Mouse (Mus musculus) gastrocnemius, postnatal 36 days (tissue): ENCODE measurements around the gene Grik3. TPM values are rescaled to one million over a fixed set of nuclear protein-coding genes. Genes with fewer than 3 reads are reported as not detected.
A peak's percentile ranks its signal among the peaks of the same experiment; 100 is the strongest.
"Not testable (repeated sequence)": the region's sequence is repeated elsewhere in the genome, so short reads cannot be mapped to it uniquely, and the experiment has no call there.

ENCODE experiments used
- DNase-seq, 2 experiments: peaks; one replicate each; pipeline ENCODE4 v3.0.0; 2022
- intact Hi-C: fragments of 180-260 bp; cut with DNase I; formaldehyde crosslinking; loops from one replicate; pipeline ENCODE4 v1.15.1; 2025
- total RNA-seq, 2 experiments: library from RNA; stranded (reverse); gene quantifications; 2 replicates each; pipeline ENCODE4 v1.2.3; 2021

The Grik3 gene
- total RNA-seq, 2 experiments from 2014 or later, result 0.05 to 0.10 TPM

DNA sequence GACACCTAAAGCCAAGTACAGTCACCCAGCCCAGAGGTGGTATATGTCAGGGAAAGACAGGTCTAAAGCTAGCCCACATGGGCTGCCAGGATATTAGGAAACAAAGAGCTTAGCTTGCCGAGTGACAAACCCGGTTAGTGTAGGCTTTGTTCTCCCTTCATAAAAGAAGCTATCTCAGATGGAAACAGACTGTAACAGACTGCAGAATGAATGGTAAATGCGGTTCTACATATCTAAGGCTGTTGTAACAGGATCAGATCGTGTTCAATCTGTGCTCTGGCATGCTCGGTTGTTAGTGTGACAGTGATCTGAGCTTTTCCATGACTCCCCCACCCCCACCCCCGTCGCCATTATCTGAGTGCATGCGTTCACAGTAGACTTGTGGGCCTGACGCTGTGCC lies 92.8 kb downstream of the Grik3 start:
- intact Hi-C loops, result no loop called here
- no peak for DNase-seq

DNA sequence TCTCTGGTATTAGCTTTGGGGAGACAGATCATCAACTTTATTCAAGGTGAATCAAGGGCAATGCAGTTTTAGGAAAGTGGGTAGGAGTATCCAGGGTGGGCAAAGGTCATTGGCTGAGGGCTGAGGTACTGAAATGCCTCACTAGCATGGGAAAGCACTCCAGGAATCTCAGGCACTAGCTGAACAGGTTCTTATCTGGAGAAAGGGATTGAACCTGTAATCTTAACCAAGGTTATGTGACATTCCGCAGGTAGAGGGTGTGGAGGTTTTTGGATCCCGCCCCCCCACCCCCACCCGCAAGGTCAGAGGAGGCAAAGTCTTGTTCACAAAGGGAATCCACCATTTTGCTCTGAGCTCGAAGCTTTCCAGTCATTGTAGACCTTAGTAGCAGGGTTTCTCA lies 93.4 kb downstream of the Grik3 start:
- DNase-seq, result no peak
- intact Hi-C loops, result no loop called here

DNA sequence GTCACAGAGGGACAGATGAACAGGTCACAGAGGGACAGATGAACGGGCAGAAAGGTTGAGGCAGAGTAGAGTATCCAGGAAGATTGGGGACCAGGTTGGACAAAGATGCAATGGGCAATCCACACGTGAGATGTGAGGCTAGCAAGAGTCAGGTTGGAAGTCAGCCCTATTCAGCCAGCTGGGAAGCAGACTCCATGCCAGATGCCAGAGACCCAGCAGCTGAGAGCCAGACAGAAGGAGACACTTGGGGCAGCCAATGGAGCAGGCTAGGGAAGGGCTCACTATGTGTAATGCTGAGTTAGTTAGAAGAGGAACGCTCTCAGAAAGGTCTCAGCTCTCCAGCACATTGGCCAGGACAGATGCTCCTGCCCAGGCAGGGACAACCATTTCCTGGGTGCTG lies 94.2 kb downstream of the Grik3 start:
- intact Hi-C loops, result no loop called here
- no peak for DNase-seq

DNA sequence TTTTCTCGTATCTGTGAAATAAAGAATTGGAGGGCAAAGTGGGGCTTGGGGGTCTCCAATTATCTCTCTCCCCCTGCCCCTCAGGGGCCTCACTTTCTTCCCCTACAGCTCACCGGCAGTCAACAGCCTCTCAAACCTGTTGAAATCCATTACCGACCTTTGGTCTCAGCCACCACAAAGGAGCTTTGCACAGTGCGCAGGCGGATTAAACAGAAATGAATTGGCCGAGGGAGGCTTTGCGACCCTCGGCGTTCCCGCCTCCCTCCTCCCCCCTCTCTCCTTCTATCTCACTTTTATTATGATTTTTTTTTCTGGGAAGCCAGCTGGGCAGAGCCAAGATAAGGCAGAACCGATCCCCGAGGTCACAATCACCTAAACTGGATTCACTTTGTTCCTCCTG lies 97.1 kb downstream of the Grik3 start:
- no peak for DNase-seq
- intact Hi-C loops, result no loop called here

DNA sequence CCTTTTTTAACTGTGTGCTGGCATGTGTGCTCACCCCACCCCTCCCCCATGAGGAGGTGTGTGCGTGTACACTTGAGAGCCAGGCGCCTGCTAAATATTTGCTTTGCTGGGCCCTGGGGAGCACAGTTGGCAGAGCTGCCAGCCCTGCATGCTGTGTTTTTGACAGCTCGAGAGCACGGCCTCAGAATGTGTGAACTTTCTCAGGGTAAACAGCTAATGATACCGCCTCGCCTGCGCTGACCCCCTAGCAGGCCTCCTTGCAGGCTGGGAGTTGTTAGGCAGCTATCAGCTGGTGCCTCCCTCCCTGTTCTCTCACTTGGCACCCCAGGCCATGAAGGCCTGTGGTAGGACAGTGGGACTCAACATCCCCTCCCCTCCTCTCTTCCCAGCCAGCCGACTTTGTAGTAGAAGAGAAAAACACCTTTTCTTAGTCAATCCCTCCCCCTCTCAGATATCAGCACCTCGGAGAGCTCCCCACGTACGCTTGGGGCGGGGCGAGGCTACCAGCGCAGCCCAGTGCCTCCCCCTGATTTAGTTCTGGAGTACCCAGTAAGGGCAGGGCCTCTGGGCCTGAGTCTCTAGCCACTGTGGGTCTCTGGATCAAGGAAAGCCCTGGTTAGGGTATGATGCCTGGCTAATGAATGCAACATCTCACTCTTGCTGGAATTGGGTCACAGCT lies 99.9 kb downstream of the Grik3 start:
- no peak for DNase-seq
- intact Hi-C loops, result no loop called here

DNA sequence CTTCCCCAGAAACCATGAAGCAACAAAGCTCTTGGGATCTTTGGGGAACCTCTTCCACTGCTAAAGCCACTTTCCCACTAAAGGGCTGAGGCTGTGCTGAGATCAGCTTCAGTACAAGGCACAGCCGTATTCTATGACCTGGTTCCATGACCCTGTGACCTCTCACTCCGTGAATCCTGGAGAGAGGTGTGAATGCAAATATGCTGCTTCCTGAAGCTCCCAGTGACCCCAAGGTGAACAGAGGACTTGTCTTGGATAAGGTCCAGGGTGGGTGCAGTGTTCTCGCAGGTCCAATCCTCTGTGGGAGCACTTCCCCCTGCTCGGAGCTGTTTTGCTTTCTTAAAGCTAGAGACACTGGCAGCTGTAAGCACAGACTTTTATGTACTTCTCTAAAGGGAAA lies 102.2 kb downstream of the Grik3 start:
- intact Hi-C loops, result no loop called here
- no peak for DNase-seq

DNA sequence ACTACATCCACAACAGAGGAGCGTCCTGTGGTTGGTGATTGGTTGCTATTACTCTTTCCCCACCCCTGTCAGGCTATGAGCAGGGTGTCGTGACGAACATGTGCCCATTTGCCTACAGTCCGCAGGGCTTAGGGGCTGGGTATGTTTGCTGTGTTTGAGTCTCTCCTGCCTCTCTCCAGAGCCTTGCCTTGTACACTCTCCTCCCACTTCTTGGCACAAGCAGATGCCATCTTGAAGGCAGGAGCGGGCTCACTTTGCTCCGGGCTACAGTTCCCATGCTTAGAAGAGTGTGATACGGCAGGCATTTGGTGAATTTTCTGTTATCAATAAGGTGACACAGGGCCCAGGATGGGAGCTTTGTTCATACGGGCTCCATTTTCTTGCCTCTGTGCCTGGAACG lies 104.5 kb downstream of the Grik3 start:
- intact Hi-C loops, result no loop called here
- DNase-seq, result no peak

DNA sequence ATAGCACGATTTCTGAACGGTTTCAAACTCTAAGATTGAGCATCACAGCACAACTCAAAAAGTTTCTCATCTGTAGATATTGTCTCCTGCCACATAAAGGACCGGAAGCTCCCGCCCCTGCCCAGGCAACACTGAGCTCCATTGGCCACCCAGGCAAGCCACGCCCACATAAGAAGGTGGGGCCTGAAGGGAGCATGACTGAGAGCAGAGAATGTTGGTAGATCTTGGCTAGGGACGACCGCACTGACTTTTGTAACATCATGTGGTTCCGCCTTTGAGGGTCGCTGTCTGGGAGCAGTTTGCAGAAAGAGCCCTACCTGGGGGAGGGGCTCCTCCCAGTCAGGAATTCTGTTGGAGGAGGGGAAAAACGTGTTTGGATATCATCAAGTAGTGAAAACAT lies 108.2 kb downstream of the Grik3 start:
- DNase-seq, result no peak
- intact Hi-C loops, result no loop called here

DNA sequence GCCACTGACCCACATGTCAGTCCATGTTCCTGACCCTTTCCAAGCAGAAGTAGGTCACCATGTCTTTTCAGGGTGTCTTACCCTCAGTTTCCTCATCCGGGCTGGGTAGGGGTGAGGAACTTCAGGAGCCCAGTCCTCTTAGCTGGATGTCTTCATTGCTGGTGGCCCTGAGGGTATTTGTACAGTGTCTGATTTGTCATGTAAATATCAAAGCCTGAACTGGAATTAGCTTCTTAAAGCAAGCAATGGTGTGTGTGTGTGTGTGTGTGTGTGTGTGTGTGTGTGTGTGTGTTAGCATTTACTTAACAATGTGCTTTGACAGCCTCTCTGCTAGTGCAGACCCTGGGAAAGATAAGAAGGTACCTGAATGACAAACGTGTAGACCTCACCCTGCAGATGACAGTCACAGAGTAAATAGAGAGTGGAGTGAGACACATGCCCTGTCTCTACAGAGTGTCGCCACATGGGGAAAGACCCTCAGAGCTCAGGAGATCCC lies 109.1 kb downstream of the Grik3 start:
- DNase-seq, result no peak
- intact Hi-C loops, result no loop called here

DNA sequence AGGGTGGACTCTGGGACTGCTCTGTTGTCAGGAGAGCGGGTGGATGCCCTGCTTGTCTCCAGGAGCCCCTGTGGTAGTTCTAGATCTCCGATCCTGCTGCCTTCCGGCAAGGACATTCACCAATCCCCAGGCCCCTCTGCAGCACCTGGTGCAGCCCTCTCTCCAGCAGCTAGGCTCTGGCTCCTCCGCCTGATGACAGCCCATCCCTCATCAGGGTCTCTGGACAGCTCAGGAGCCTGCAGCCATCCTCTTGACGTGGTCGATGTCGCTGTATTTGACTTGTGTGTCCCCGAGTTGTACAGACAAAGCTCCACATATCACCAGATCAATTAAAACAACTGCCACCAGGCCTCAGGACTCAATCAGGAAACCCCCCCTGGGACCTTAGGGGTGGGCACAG lies 110.1 kb downstream of the Grik3 start:
- intact Hi-C loops, result no loop called here
- DNase-seq, result no peak

DNA sequence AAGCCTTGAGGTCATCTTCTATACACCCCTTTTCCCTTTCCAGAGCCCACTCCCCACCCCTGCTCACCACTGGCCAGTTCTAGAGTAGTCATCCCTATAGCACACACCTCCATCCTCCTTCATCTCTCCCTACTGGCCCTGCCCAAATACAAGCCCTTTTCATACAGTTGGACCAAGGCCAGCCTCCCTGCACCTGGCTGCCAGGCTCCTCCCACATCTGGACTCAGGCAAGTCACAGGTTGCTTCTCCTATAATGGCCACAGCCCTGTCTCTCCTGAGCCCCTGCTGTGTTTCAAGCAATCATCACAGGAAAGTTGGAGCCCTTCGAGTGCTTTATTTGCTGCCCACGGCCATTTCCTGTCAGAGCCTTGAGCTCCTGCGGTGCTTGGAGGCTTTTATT lies 110.8 kb downstream of the Grik3 start:
- intact Hi-C loops, result no loop called here

DNA sequence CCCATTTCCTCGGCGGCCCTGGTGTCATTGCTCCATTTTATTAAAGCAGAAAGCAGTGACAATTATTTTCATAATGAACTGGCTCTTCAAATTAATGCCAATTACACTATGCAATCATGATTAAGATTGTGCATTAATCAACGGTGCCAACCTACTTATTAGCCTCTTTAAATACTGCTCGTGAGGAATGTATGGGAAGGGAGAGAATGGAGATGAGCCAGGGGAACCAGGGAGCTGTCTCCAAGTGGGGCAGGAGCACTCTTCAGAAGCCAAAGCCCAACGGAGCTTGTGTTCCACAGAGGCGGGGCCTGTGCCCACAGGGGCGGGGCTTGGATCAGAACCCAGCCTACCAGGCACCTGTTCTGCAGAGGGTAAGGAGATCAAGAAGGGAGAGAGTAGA lies 114.0 kb downstream of the Grik3 start:
- intact Hi-C loops, result no loop called here
- no peak for DNase-seq

More for the DNA sequence above, 110.8 kb downstream of the Grik3 start:
- no peak for DNase-seq

DNA sequence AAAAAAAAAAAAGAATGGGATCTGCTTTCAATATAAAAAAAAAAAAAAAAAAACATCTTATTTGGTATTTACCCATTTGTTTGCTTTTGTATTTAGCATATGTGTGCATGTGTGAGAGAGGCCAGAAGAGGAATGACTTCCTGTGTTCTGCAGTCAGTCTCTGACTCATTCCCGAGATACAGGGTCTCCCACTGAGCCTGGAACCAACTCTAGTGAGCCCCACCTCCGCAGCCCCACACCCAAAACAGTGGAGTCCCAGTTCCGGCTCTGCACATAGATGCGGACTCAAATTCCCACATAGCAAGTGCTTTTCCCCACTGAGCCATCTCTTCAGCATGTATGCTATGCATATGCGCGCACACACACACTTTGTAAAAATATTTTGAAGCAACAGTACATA lies 115.6 kb downstream of the Grik3 start:
- DNase-seq, result no peak
- intact Hi-C loops, result no loop called here

DNA sequence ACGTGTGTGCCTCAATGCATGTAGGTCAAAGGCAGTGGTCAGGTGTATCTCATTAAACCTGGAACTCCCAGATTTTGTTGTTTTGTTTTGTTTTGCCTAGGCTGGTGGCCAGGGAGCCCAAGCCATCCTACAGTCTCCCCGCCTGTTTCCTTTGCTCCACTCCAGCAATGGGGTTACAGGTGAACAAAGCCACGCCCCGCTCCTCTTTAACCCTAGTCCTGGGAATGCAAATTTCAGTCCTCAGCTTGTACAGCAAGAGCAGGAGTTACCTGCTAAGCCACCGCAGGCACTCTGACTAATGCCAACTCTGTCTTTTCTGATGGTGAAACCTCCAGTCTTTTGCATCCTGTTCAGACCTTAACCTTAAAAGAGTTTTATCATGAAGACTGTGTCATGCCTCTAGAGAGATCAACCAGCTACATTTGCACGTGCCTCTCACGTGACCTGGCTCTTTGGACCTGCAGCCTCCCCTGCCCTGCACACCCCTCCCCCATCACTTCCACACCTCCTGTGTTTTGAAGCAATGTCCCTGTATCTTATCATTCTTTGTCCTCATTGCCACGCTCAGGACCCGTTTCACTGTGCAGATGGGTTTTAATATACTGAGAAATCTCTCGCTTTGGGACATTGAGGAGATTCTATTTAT lies 117.0 kb downstream of the Grik3 start:
- intact Hi-C loops, result no loop called here
- DNase-seq, result no peak

DNA sequence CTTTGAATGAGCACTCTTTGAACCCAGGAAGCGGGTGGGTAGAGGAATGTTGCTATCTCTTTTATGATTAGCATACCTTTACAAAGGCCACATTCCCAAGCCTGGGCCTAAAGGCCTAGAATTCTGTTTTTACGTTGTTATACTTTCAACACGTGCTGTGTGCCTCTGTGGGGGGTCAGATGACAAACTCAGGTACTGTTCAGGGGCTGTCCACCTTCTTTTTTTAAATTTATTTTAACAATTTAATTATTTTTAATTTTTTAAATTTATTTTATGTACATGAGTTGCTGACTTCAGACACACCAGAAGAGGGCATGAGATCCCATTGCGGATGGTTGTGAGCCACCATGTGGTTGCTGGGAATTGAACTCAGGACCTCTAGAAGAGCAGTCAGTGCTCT lies 118.4 kb downstream of the Grik3 start:
- intact Hi-C loops, DNase-seq: not testable (repeated sequence)

DNA sequence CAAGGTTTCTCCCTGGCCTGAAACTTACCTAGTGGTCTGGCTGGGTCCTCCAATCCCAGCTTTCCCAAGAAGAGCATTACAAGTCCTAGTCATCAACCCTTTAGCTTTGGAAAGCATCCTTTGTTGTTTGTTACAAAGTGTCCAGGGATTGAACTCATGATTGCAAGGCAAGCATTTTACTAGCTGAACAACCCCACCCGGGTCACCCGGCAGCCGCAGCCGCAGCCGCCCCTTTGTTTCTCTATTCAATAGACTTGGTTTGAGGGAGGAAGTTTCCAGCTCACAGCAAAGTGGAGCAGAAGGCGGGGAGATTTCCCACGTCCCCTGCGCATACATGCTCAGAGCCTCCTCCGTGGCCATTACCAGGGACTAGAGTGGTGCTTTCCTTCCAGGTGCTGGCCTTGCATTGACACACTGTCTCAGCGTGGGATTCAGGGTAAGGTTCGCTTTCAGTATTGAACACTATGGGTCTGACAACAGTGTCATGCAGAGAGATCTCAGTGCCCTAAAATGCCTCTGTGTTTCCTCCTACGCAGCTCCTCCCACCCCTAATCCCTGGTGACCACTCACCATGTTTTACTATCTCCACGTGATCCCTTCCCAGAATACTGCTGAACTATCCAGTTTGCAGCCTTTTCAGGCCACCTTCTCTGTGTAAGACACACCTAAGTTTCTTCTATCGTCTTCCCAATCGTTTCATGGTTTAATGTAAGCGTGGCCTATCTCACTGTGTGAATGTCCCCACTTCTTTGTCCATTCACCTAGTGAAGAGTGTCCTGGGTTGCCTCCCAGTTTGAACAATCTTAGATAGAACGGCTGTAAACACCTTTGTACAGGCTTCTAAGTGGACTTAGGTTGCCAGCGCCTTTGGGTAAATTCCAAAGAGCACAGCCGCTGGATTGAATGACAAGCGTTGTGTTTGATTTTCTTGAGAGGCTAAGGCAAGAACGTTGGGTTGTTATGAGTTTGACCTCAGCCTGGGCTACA lies 119.1 kb downstream of the Grik3 start:
- intact Hi-C loops, result no loop called here
- DNase-seq, result no peak

DNA sequence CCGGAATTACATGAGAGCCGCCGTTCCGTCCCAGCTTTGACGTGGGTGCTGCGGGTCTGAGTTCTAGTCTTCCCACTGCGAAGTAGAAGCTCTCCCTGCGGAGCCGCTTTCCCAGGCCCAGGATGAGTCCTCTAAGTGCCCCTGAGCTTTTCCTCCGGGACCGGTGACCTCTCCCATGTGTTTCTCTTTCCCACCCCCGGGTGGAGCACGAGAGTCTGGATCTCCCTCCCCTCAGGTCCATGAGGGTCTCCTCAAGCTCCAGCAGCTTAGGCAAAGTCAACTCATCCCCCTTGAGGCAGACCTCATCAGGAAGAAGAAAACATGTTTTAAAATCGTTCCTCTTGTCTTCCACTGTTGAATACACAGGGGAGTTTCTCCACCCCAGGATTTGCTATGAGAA lies 127.4 kb downstream of the Grik3 start:
- no peak for DNase-seq
- intact Hi-C loops, result no loop called here

DNA sequence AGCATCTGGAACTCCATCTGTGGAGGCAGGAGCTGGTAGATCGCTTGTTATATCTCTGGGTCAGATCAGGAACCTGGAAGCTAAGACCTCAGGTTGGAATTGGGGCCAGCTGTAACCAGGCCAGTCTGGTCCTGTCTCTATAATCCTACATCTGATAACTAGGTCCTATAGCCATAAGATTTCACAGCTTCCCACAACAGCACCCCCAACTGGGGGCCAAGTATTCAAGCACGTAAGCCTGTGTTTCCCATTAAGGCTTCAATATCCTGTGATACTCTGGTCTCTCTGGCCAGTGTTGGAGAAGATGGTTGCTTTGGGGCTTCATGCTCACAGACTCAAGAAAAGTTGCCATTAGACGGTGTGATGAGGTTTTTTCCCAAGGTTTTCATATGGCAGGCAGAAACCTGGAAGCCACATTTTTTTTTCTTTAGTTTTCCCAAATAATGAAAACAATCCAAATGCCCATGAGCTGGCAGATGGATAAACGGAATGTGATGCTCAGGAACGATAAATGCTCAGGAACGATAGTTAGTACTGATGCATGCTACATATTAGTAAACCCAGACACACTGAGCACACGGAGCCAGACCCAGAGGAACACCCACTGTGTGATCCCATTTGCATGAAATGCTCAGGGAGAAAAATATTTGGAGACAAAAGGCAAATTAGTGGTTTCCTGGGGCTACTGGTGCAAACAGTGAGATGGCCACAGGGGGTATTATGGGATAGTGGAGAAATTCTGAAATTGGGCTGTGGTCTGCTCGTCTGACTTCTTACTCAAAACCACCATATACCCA lies 128.2 kb downstream of the Grik3 start:
- no peak for DNase-seq
- intact Hi-C loops, result no loop called here

DNA sequence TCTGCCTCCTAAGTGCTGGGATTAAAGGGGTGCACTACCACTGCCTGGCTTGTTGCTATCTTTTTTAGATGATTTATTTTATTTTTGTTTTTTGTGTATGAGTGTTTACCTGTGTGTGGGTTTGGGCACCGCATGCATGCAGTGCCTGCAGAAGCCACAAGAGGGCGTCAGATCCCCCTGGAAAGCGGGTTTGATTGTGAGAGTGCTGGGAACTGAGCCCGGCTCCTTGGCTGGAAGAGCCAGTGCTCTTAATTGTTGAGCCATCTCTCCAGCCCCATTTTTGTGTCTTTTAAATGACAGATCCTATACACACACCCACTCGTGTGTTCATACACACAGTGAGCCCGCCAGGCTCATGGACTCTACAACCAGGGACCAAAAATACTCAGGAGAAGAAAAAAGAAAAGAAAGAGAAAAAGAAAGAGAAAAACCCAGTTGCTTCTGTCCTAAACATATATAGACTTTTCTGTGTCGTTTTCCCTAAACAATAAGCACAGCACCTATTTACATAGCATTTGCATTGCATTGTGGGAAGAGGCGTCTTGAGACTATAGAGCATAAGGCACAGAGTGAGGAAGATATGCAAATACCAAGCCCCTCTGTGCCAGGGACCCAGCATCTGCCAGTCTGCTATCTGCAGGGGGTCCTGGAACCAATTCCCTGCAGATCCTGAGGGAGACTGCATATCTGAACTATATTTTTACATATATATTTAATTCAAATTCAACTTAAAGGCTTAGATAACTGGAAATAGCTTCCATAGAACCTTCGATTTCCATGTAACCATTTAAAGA lies 134.6 kb downstream of the Grik3 start:
- no peak for DNase-seq
- intact Hi-C loops, result no loop called here

DNA sequence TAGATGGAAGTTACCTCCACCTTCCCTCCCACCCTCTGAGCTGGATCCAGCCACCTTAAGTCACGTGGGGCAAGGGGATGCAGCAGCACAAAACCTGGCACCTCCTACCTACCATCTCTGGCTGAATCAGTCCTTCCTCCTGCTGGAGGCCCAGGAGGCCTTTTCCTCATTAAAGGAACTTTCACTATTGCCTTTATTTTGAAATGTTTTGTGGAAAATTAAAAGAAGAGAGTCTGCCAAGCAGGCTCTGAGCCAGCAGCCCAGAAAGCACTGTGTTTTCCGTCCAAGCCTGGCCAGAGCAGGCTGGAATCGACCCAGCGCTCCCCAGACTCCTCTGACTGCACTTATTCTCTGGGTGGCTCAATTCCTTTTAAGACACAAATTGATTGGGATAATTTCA lies 139.0 kb downstream of the Grik3 start:
- intact Hi-C loops, result no loop called here
- peak; percentile 59 to 61 for DNase-seq
